ENCODE assay signal across 16 mouse cellular contexts in the genomic region with DNA sequence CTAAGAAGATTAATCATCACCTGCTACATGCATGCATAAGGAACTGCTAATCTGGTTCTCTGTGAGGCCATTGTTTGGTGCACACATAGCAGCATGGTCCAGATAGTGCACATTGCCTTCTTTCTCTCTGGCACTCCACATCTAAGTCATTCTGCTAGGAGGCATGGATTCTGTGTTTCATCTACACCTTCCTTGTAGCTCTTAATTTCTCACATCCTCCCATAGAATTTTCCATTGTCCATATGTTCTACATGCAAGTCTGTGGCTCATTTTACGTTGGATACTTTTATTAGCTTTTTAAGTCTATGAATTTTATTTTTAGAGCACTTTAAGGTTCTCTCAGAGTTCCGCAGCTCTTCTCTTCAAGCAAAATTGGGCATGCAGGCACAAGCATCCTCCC.
"Had no signal": no experiment of that assay in that cellular context is flagged by ENCODE, and none has a peak within 500 bp of the region (broad histone marks: within the 10 kb centered on the region; RNA-seq: fewer than 3 reads in every experiment).

No protein-coding gene starts in this region.

- H3K4me2 ChIP-seq: neural tube, embryonic 13.5 days; neural tube, embryonic 15.5 days; stomach, embryonic 15.5 days had no signal

- H3K9me3 ChIP-seq: neural tube, embryonic 13.5 days; neural tube, embryonic 15.5 days; stomach, embryonic 15.5 days had no signal

- H3K27ac ChIP-seq: neural tube, embryonic 13.5 days; neural tube, embryonic 15.5 days; stomach, embryonic 15.5 days; stomach, postnatal 0 days had no signal

- DNase-seq: retina, postnatal 1 day; right cerebral cortex, adult 18-20 months; right cerebral cortex, postnatal 14 days; right cerebral cortex, postnatal 25 days; right cerebral cortex, postnatal 4 days; spleen, adult 18-20 months; thymus, adult 18-20 months; thymus, adult 2 months; thymus, postnatal 14 days; thymus, postnatal 25 days; thymus, postnatal 36 days; thymus, postnatal 4 days had no signal

- H3K27me3 ChIP-seq: neural tube, embryonic 13.5 days; neural tube, embryonic 15.5 days; stomach, embryonic 15.5 days had no signal

- H3K4me3 ChIP-seq: neural tube, embryonic 13.5 days; neural tube, embryonic 15.5 days; stomach, embryonic 15.5 days had no signal

- H3K4me1 ChIP-seq: neural tube, embryonic 13.5 days; neural tube, embryonic 15.5 days; stomach, embryonic 15.5 days had no signal

- H3K36me3 ChIP-seq: neural tube, embryonic 13.5 days; neural tube, embryonic 15.5 days; stomach, embryonic 15.5 days had no signal

- H3K9ac ChIP-seq: neural tube, embryonic 13.5 days; neural tube, embryonic 15.5 days; stomach, embryonic 15.5 days had no signal
